Mouse (Mus musculus): ENCODE data around the gene Hnrnpc.

Hnrnpc gene

GRCm38 (mm10) chr14:52103856-52104676 is at the start of gene Hnrnpc:
TSS of gene Hnrnpc (minus strand) at chr14:52104028.
- peak; percentile 100 for DNase-seq (ENCODE audit: low spot score in 2 of 2)

GRCm38 (mm10) chr14:52152613-52153012 is 48.8 kb upstream of the Hnrnpc start:
- DNase-seq (ENCODE audit: low spot score in 2 of 2) = no peak

GRCm38 (mm10) chr14:52152179-52152578 is 48.4 kb upstream of the Hnrnpc start:
- peak in 1 of 2 experiments; percentile 20 for DNase-seq (ENCODE audit: low spot score in 2 of 2)

- DNase-seq (ENCODE audit: low spot score in 2 of 2) = no peak
Observed at GRCm38 (mm10) chr14:52149888-52150287, 46.1 kb upstream of the Hnrnpc start.

GRCm38 (mm10) chr14:52146540-52146939 is 42.7 kb upstream of the Hnrnpc start:
- DNase-seq (ENCODE audit: low spot score in 2 of 2) = no peak

- DNase-seq (ENCODE audit: low spot score in 2 of 2) = no peak
Observed at GRCm38 (mm10) chr14:52144165-52144564, 40.3 kb upstream of the Hnrnpc start.

GRCm38 (mm10) chr14:52141445-52142127 is 37.8 kb upstream of the Hnrnpc start:
- DNase-seq (ENCODE audit: low spot score in 2 of 2) = no peak

GRCm38 (mm10) chr14:52140577-52141444 is 37.0 kb upstream of the Hnrnpc start:
- no peak for DNase-seq (ENCODE audit: low spot score in 2 of 2)

- no peak for DNase-seq (ENCODE audit: low spot score in 2 of 2)
Observed at GRCm38 (mm10) chr14:52133584-52133983, 29.8 kb upstream of the Hnrnpc start.

GRCm38 (mm10) chr14:52124636-52125035 is 20.8 kb upstream of the Hnrnpc start:
- no peak for DNase-seq (ENCODE audit: low spot score in 2 of 2)

- DNase-seq (ENCODE audit: low spot score in 2 of 2) = peak; percentile 41 to 48
Observed at GRCm38 (mm10) chr14:52123918-52124317, 20.1 kb upstream of the Hnrnpc start.

GRCm38 (mm10) chr14:52120169-52120568 is 16.3 kb upstream of the Hnrnpc start:
- no peak for DNase-seq (ENCODE audit: low spot score in 2 of 2)

- peak in 1 of 2 experiments; percentile 15 for DNase-seq (ENCODE audit: low spot score in 2 of 2)
Observed at GRCm38 (mm10) chr14:52118823-52119608, 15.2 kb upstream of the Hnrnpc start.

- no peak for DNase-seq (ENCODE audit: low spot score in 2 of 2)
Observed at GRCm38 (mm10) chr14:52118456-52118822, 14.6 kb upstream of the Hnrnpc start.

GRCm38 (mm10) chr14:52117241-52117640 is 13.4 kb upstream of the Hnrnpc start:
- no peak for DNase-seq (ENCODE audit: low spot score in 2 of 2)

GRCm38 (mm10) chr14:52114101-52114500 is 10.3 kb upstream of the Hnrnpc start:
- no peak for DNase-seq (ENCODE audit: low spot score in 2 of 2)

- DNase-seq (ENCODE audit: low spot score in 2 of 2) = no peak
Observed at GRCm38 (mm10) chr14:52110346-52110745, 6.5 kb upstream of the Hnrnpc start, which contains the start of gene Rpgrip1. TSS of gene Rpgrip1 (plus strand) at chr14:52110704.

GRCm38 (mm10) chr14:52108025-52108424 is 4.2 kb upstream of the Hnrnpc start:
- no peak for DNase-seq (ENCODE audit: low spot score in 2 of 2)

- peak; percentile 39 to 41 for DNase-seq (ENCODE audit: low spot score in 2 of 2)
Observed at GRCm38 (mm10) chr14:52106741-52107140, 2.9 kb upstream of the Hnrnpc start.

GRCm38 (mm10) chr14:52105308-52105707 is 1.5 kb upstream of the Hnrnpc start:
- no peak for DNase-seq (ENCODE audit: low spot score in 2 of 2)

- no peak for DNase-seq (ENCODE audit: low spot score in 2 of 2)
Observed at GRCm38 (mm10) chr14:52104677-52105285, 953 bp upstream of the Hnrnpc start.

Measured in right cerebral cortex, postnatal 36 days (tissue).